Mouse (Mus musculus) c-Kit-positive CD71-positive TER-119-positive erythroid progenitor cells, embryonic 14.5 days (primary cell): ENCODE data around the gene Prss22.
"Not testable (repeated sequence)": the region's sequence is repeated elsewhere in the genome, so short reads cannot be mapped to it uniquely, and the experiment has no call there.

Experiments
- DNase-seq: peaks from one replicate; pipeline ENCODE4 v3.0.0-alpha.2; 2013; ENCODE audit warnings: low spot score

The Prss22 gene

GRCm38 (mm10) chr17:23994667-23995066 lies 3.2 kb downstream of the Prss22 start:
- DNase-seq, result no peak

- DNase-seq, result peak; percentile 80
These were observed 4.1 kb downstream of the Prss22 start for GRCm38 (mm10) chr17:23993559-23994428.

GRCm38 (mm10) chr17:23992789-23993553 lies 4.9 kb downstream of the Prss22 start:
- DNase-seq, result no peak

GRCm38 (mm10) chr17:23989802-23990201 lies 8.1 kb downstream of the Prss22 start:
- no peak for DNase-seq

GRCm38 (mm10) chr17:23984989-23985388 lies 12.9 kb downstream of the Prss22 start:
- no peak for DNase-seq

GRCm38 (mm10) chr17:23982912-23983311 lies 15.0 kb downstream of the Prss22 start:
- DNase-seq, result no peak

- no peak for DNase-seq
These were observed 17.5 kb downstream of the Prss22 start, which contains the start of gene Prss30 for GRCm38 (mm10) chr17:23980297-23980909. Prss30 (minus strand) TSS chr17:23980566.

GRCm38 (mm10) chr17:23979471-23979870 lies 18.4 kb downstream of the Prss22 start:
- no peak for DNase-seq

- no peak for DNase-seq
These were observed 21.2 kb downstream of the Prss22 start for GRCm38 (mm10) chr17:23976665-23977064.

GRCm38 (mm10) chr17:23971315-23971714 lies 26.6 kb downstream of the Prss22 start:
- no peak for DNase-seq

GRCm38 (mm10) chr17:23969231-23969630 lies 28.7 kb downstream of the Prss22 start:
- DNase-seq, result peak; percentile 49

- no peak for DNase-seq
These were observed 29.1 kb downstream of the Prss22 start for GRCm38 (mm10) chr17:23968780-23969179.

GRCm38 (mm10) chr17:23966658-23967401 lies 31.1 kb downstream of the Prss22 start:
- no peak for DNase-seq

GRCm38 (mm10) chr17:23965805-23966425 lies 32.0 kb downstream of the Prss22 start:
- DNase-seq, result no peak

GRCm38 (mm10) chr17:23961573-23962122 lies 36.3 kb downstream of the Prss22 start:
- DNase-seq, result no peak

- peak; percentile 59 for DNase-seq
These were observed 37.7 kb downstream of the Prss22 start for GRCm38 (mm10) chr17:23960084-23960738.

- no peak for DNase-seq
These were observed 42.7 kb downstream of the Prss22 start, which contains the start of gene Sbpl for GRCm38 (mm10) chr17:23955174-23955573. Sbpl (minus strand) TSS chr17:23955274.

GRCm38 (mm10) chr17:23950828-23951227 lies 47.1 kb downstream of the Prss22 start:
- not testable (repeated sequence) for DNase-seq

GRCm38 (mm10) chr17:23949068-23949467 lies 48.8 kb downstream of the Prss22 start:
- no peak for DNase-seq

- not testable (repeated sequence) for DNase-seq
These were observed 50.4 kb downstream of the Prss22 start for GRCm38 (mm10) chr17:23947486-23947885.
